Mouse (Mus musculus): ENCODE data around the gene Gm21409. TPM values are rescaled to one million over a fixed set of nuclear protein-coding genes. Genes with fewer than 3 reads are reported as not detected.
"Not testable (repeated sequence)": the region's sequence is repeated elsewhere in the genome, so short reads cannot be mapped to it uniquely, and the experiment has no call there.

Gene Gm21409
- total RNA-seq (2012; rRNA removed), result not detected in 2 replicates
- not detected for polyA plus RNA-seq (2012; ENCODE audit: insufficient read depth in 1 of 2, insufficient read length in 2 of 2, low read depth in 1 of 2, low replicate concordance in 2 of 2, missing spikeins in 1 of 2)

DNA sequence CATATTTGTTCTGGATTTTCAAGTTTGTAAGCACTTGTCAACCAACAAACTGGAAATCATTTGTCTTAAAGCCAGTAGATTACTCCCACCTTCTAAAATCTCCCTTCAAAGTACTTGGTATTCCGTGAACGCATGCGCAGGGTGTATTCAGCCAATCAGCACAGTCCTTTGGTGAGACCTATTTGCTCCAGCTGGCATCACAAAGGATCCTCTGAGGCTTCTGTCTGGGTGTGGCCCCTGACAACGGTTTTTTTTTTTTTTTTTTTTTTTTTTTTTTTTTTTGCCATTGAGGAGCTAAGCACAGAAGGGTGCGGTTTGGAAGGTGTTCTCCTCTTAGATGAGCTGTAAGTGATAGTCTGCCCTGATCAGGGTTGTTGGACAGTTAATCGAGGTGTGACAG, at the start of gene Gm21409:
TSS of gene Gm21409 (plus strand) at position 301 of the 400 bp plus-strand sequence.
- DNase-seq (ENCODE audit: low read depth, low spot score); H3K36me3 ChIP-seq (ENCODE audit: control insufficient read depth in 1 of 2, insufficient read depth in 2 of 2, low read length in 2 of 2); H3K79me2 ChIP-seq (ENCODE audit: control insufficient read depth, insufficient read depth, low read length, poor library complexity); H3K27me3 ChIP-seq (ENCODE audit: control insufficient read depth in 1 of 2, insufficient read depth in 2 of 2, low read length in 2 of 2); H3K9ac ChIP-seq (ENCODE audit: control insufficient read depth, low read depth, low read length, poor library complexity, severe bottlenecking); H3K9me3 ChIP-seq (replicated peaks; ENCODE audit: insufficient read depth, low read length); H3K27ac ChIP-seq (ENCODE audit: control insufficient read depth, low read depth, low read length); H3K4me1 ChIP-seq (ENCODE audit: control insufficient read depth in 1 of 2, insufficient read depth in 2 of 2, low read length in 2 of 2); H3K4me3 ChIP-seq (ENCODE audit: control insufficient read depth in 1 of 2, insufficient read depth in 1 of 2, low read depth in 2 of 2, low read length in 2 of 2): not testable (repeated sequence)

Other genes starting within 250 kb of the Gm21409 start
- gene Gm21394, start 181.8 kb upstream of the Gm21409 start, total RNA-seq (2012; rRNA removed), result not detected in 2 replicates
- not detected for gene Gm21394, start 181.8 kb upstream of the Gm21409 start, polyA plus RNA-seq (2012; ENCODE audit: insufficient read depth in 1 of 2, insufficient read length in 2 of 2, low read depth in 1 of 2, low replicate concordance in 2 of 2, missing spikeins in 1 of 2)

All from MEL (cell line).